Mouse (Mus musculus): ENCODE measurements at regions not wholly inside any gene's neighbourhood (a gene's known extent, or its start where the extent isn't known, plus 50 kb on each side); places are given as distances from the start of the nearest gene placed in this dataset.
A peak's percentile ranks its signal among the peaks of the same experiment; 100 is the strongest.
"Not testable (repeated sequence)": the region's sequence is repeated elsewhere in the genome, so short reads cannot be mapped to it uniquely, and the experiment has no call there.

- no peak for DNase-seq (ENCODE audit: extremely low read depth, low read depth)
Observed at GRCm38 (mm10) chr5:97831421-97831820, 199.4 kb downstream of the Antxr2 start.

DNA sequence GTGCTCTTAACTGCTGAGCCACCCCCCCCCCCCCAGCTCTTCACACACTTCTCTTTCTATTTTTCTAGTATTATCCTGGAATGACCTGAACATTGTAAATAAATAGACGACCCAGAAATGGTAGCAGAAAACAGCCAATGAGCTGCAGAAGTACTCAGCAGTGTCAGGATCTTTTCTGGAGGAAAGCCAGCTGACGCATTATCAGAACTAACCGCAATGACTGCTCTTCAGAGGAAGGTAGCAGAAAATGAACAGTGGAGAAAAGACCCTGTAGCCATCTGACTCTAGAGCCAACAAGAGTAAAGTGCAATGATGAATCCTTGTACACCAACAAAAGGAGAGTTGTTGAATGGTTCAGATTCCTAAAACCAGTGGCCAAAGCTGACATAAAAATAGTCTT lies 213.4 kb downstream of the Antxr2 start:
- DNase-seq (ENCODE audit: extremely low read depth, low read depth): peak; percentile 51

DNA sequence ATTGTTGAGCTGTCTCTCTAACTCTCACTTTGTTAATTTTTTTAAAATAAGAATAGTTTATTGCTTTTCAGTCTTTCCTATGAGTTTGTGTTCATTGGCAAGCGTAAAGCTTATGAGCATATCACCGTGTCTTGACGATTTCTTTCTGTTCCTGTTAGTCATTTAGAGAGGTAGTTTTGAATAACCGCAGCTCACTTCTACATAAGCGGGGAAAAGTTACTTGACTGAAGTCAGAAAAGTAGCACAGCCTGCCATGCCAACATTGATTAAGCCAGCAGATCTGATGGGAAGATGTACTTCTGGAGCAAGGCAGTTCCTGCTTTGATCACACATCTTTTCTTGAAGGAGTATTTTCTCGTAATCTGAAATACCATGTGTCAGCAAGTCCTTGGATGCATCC lies 215.5 kb downstream of the Antxr2 start:
- DNase-seq (ENCODE audit: extremely low read depth, low read depth): no peak

DNA sequence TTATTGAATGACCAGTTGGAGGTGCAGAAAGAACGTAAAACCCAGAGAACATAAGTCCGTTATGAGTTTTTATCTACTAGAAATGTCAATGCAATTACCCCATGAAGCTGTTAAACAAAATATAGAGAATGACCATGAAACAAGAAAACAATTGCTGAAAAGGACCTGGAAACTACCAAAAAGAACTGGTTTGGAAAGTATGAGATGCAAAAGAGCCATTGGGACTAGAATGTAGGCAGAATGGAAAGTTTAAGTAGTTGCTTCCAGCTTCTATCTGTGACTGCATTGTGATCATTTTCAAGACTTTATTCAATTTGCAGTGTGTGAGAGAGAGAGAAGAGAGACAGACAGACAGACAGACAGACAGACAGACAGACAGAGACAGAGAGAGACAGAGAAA lies 216.1 kb downstream of the Antxr2 start:
- no peak for DNase-seq (ENCODE audit: extremely low read depth, low read depth)

DNA sequence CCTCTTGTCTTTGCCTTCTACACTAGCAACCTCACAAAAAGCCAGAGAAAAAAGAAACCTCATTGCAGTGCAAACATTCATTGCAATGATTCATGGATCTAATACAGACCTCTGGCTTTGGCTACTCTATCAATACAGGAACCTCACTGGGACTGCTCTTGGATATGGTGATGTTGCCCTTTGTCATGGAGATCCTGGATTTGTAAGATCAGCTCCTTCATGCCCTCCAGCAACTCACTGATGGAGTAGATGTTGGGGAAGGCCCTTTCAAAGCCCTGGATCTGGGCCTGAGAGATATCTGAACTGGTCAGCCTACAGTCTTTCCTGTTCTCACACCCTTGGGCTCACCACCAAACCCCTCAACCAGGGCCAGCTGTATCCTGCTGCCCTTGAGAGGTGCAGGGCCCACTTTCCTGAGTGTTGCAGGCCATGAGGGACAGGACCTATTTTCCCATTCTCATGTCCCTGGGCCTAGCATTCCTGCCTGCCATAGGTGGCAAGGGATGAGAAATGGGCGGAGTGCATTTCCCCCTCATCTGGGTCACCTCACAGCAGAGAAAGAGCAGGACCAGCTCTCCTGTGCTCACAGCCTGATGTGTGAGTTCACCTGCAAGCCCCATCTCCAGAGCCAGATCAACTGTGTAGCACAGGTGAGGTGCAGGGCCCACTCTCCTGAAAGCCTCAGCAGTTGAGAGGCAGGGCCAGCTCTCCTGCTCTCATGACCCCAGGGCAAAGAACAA lies 218.1 kb downstream of the Antxr2 start:
- no peak for DNase-seq (ENCODE audit: extremely low read depth, low read depth)

GRCm38 (mm10) chr5:97809007-97809406 lies 221.8 kb downstream of the Antxr2 start:
- DNase-seq (ENCODE audit: extremely low read depth, low read depth): no peak

DNA sequence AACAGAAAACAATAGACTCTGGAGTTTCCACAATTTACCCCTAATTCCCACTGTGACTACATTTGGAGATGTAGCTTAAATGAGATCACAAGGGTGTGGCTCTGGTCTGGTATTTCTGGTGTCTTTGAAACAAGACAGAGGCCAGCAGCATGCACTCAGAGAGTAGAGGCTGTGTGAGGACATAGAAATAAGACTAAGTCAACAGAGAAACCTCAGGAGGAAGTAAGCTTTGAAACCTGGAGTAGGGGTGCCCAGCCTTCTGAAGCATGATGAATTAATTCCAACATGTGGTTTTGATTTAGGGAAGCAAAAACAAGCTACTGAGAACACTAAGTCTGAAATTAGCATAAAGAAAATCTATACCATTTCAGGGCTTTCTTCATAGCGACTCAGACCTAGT lies 223.7 kb downstream of the Antxr2 start:
- no peak for DNase-seq (ENCODE audit: extremely low read depth, low read depth)

DNA sequence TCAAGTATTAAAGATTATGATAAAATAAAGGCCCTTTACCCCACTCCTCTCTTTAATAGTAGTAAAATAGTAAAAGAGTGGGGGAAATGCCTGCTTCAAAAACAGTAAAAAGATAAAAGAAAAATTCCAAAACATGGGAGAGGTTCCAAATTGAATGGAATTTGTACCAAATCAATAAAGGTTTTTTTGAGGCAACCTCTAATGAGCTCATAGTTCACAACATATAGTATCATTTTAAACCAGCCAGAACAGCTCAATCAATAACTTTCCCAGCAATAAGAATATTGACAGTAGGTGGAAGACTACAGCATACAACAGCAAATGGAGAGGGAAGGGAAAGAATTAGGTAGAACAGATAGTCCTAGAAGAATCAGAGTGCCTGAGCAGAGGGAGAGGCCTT lies 224.1 kb downstream of the Antxr2 start:
- DNase-seq (ENCODE audit: extremely low read depth, low read depth): no peak

DNA sequence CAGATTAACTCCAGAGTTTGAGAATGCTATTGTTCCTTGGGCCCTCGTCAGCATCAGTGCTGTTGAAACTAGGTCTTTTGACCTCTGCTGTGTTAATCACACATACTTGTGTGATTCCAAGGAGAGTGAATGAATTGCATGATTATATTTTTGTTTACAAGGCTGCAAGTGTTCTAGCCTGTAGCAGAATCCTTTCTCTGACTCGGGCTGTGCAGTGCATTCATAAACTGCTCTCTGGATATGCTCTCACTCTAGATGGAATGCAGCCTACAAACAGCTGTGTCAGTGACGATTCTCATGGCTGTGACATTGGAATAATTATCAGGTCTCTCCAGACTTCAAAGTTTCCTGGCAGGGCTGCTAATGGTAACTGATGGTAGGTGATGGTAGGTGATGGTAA lies 230.8 kb downstream of the Antxr2 start:
- DNase-seq (ENCODE audit: extremely low read depth, low read depth): no peak

DNA sequence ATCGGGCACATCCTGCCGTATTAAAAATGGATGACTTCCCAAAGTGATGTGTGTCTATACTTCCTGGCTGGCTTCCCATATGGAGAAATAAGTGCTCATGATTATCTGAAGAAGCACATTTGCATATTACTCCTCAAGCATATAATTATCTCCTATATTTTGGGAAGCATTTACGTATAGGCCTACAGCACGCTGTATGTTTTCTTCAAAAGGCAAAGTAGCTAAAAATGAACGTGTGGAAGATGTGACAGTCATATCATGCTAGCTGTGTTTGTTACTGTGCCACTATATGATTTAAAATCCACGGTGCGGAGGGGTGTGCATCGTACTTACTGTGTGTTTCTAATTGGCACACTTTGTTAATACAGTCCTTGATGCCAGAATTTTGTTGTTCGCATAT lies 242.7 kb downstream of the Antxr2 start:
- DNase-seq (ENCODE audit: extremely low read depth, low read depth): no peak

DNA sequence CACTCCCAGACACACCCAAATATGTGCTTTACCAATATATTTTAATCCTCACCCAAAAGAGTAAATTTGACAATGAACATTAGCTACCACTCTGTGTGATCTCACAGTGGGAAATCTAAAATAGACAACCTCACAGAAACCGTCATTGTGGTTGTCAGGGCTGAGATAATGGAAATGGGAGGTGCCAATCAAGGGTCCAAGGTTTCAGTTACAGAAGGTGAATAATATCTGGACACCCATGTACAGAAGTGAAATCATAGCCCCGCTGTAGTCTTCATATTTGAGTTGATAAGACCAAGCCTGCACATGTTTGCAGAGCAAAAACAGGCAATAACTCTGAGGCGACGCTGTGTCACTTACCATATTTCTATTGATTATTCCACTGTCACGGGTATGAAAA lies 243.8 kb downstream of the Antxr2 start:
- no peak for DNase-seq (ENCODE audit: extremely low read depth, low read depth)

GRCm38 (mm10) chr5:97775100-97775499 lies 255.7 kb downstream of the Antxr2 start:
- DNase-seq (ENCODE audit: extremely low read depth, low read depth): not testable (repeated sequence)

DNA sequence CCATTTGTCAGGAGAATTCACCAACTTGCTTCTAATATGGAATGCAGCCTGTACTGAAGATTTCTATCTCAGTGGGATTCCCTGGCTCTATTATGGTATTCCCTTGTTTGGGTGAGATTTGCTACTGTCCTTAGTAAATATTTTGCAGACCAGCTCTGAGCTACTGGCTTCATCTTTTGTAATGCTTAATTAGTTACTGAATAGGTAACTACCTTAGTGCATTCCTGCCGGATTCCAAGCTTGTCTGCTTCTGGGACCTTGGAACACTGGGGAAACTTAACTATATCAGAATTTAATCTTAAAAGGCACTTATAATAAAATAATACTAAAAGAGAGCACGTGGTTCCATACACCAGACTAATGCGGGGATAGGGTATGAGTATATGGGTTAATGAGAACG lies 257.4 kb downstream of the Antxr2 start:
- DNase-seq (ENCODE audit: extremely low read depth, low read depth): not testable (repeated sequence)

DNA sequence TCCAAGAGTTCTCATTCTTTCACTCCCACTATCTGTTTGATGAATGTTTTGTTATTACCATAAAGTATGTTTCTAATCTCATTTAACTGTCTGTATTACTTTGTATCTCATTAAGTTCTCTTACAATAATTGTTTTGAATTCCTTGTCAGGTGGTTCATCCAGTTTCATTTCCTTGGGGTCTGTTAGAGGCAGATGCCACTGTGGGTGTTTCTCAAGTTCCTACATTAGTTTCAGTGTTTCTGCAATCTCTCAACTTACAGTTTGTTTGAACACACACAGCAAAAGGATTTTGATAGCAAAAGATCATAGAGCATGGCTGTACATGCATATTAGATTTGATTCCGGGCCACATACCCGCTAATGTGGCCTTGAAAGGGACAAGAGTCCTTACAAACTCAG lies 280.5 kb upstream of the Gk2 start:
- DNase-seq (ENCODE audit: extremely low read depth, low read depth): no peak

DNA sequence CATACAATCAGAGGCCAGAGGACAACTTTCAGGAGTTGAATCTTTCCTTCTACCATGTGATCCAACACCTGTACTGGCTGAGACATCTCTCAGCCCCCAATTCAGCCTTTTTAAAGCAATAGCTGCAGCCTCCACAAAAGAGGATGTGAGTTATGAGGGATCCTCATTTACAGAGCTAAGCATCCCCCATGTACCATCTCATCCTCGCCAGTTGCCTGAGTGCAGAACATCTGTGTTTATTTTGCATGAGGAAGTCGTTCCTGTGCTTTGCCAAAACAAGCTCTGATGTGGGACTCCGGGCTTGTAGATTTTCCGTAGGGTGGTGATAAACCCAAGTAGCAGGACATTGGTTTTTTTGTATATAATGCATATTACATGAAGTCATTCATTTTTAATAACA lies 274.1 kb upstream of the Gk2 start:
- no peak for DNase-seq (ENCODE audit: extremely low read depth, low read depth)

- DNase-seq (ENCODE audit: extremely low read depth, low read depth): not testable (repeated sequence)
Observed at GRCm38 (mm10) chr5:97719364-97719763, 262.5 kb upstream of the Gk2 start.

DNA sequence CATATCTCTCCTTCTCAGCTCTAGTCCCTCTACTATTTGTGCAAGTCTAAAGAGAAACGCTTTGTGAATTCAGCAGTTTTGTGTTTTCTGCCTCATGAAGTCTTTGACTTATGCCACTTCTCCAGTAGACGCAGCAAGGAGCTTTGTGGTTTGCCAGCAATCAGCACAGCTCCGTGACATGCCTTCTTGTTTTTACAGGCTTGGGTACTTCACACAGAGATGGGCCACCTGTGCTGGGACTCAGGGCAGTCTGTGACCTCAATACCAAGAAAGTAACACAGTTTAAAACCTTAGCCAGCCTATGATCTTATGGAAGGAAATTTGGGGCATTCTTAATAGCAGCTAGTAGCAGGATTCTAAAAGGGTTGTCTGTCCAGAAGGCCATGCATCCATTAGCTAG lies 248.4 kb upstream of the Gk2 start:
- DNase-seq (ENCODE audit: extremely low read depth, low read depth): no peak

- DNase-seq (ENCODE audit: extremely low read depth, low read depth): no peak
Observed at GRCm38 (mm10) chr5:97700507-97700906, 243.7 kb upstream of the Gk2 start.

DNA sequence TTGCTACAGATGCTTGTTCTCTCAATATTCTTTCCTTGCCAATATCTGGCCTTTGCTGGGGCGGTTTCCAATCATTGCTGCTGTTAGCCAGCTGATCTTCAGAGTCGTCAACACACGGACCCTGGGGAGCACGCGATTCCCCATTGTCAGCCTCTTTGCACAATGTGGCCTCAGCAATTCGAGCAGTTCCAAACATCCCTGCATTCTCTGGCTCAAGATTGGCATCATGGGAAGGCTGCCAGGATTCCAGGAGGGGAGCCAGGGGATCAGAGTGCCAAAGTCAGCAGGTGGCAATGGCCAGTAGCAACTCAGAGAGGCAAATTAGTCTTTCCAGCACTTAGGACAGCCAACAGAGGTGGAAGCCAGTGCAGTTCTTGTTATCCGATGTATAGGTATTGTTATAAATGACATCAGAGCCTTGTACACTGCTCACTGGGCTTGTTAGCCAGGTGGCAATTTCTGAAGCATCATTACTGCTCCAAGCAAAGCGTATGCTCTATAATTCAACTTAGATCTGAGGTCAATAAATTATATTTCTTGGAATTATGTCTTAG lies 240.8 kb upstream of the Gk2 start:
- DNase-seq (ENCODE audit: extremely low read depth, low read depth): no peak

GRCm38 (mm10) chr5:97693333-97693940 lies 236.6 kb upstream of the Gk2 start:
- DNase-seq (ENCODE audit: extremely low read depth, low read depth): no peak

GRCm38 (mm10) chr5:97685443-97685842 lies 228.6 kb upstream of the Gk2 start:
- no peak for DNase-seq (ENCODE audit: extremely low read depth, low read depth)

DNA sequence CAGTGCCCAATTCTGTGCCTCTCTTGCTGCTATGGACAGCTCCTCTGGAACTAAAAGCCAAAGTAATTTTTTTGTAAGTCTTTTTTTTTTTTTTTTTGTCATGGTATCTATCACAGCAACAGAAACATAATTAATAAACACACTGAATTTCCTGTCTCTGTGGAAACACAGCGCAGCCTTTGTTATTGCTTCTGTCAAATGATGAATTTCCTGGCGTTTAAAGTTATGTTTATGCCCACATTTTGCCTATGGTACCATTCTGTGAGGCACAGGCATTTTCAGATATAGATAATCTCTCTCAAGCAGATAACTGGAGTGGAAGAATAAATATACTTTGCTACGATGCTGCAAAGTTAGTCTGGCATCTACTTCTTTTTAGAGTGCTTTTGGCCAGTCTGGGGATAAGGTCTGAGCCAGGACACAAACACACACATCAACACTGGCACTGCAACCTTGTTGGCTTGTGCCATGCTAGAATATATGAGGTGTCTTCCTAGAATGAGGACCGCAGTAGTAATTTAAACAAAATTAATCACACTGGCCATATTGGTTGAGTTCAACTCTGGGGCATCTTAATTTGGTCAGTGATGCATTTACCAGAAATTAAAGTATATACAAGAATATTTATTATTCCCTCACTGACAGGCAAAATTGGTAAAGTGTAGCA lies 227.9 kb upstream of the Gk2 start:
- DNase-seq (ENCODE audit: extremely low read depth, low read depth): no peak

Measured in MEL-GATA-1-ER (cell line).